Mouse (Mus musculus) heart, adult 18-20 months (tissue): Measurements from ENCODE around the gene Naaladl1. TPM values are rescaled to one million over a fixed set of nuclear protein-coding genes. Genes with fewer than 3 reads are reported as not detected.

Experiments used
- DNase-seq, 2 experiments: peaks; one replicate each; pipeline ENCODE4 v3.0.0; 2021 to 2022; ENCODE audit warnings: mixed read lengths in 1 of 2
- long read RNA-seq, 2 experiments: library from polyadenylated mRNA; stranded (forward); transcript quantifications; one replicate each; pipeline ENCODE4 v2.0.0; 2021
- total RNA-seq, 2 experiments: library from RNA; stranded (reverse); gene quantifications; 2 replicates each; pipeline ENCODE4 v1.2.3; 2021

Naaladl1 gene
- not detected for total RNA-seq
- long read RNA-seq, experiment 1 = 0 reads
- long read RNA-seq, experiment 2 = 0 reads

DNA sequence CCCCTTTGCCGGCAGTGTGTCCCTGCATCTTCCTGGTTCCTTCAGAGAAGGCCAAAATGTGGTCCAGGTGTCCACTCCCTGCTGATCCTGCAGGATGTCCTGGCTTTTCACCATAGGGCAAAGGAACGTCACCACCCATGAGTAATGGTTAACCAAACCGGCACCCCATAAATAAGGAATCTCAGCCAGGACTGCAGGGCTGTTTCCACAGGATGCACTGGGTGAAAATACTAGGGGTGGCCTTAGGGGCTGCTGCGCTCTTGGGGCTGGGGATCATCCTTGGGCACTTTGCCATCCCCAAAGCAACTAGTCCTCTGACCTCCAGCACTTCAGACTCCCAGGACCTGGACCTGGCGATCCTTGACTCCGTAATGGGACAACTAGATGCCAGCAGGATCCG lies at the start of gene Naaladl1:
Gene Naaladl1 (plus strand): TSS at position 197 of the 400 bp plus-strand sequence.
- no peak for DNase-seq

DNA sequence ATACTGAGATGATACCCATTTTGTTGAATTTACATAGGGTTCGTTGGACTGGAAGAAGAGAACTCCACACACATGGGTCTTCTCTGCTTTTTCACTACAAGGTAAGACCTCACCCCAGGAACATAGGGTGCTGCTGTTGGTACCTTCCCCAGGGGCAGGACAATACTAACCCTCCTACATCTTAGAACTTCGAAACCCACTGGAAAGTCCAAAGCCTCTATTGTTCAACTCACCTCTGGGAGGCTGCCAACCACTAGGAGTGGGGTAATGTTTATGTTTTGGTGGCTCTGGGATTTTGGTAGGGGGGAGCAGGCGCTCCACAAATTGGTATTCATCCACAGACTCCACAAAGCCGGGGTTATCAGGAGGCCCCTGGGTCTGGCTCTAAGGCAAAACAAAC lies 48.9 kb upstream of the Naaladl1 start:
- DNase-seq = no peak

DNA sequence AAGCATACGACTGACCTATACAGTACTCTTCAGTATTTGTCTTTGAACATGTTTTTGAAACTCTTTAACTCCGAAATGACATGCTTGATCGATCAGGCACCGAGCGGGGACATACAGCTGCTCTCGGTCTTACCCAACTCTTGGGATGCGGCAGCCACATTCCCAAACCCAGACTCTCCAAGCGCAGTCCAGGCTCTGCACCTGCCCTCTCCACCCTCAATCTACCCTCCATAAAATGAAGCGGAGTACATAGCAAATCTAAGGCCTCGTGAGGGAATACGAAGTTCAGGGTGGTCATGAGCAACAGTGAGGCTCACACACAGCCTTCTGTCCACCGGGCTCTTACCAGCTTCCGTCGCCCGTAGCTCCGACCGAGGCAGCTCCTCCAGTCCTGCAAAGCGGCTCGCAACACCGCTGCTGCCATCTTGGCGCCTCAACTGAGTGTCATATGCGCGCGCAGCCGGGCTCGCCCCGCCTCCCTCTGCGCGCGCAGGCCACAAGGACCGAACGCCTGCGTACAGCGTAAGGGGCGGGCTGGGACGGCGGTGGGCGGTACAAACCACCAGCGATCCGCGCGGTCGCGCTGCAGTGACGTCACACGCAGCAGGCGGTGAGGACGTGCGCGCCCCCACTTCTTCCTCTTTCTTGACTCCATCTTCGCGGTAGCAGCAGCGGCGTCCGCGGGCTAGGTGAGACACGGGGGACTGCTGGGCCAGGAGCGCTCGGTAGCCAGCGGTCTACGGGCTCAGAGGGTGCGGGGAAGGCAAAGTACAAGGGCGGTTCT lies 48.1 kb upstream of the Naaladl1 start, which contains the start of the genes Mrpl49 and Fau:
Gene Mrpl49 (minus strand): TSS at position 473 of the 784 bp plus-strand sequence.
Gene Fau (plus strand): TSS at position 532 of the 784 bp plus-strand sequence.
- DNase-seq = peak; percentile 99

DNA sequence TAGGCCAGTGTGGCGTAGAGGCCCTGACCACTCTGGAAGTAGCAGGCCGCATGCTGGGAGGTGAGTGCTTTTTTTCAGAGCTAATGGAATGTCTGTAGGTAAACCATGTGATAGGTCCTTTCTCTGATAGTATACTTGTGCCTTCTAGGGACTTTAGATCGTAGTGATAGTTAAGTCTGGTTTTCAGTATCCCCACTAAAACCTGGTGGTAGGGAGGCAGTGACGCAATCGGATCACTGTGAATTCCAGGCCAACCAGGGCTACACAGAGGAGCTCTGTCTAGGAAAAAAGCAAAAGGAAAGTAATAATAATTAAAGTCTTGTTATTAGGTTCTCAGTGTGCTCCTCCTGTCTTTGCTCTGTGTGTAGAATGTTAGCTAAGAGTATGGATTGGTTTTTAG lies 47.1 kb upstream of the Naaladl1 start:
- DNase-seq = no peak

DNA sequence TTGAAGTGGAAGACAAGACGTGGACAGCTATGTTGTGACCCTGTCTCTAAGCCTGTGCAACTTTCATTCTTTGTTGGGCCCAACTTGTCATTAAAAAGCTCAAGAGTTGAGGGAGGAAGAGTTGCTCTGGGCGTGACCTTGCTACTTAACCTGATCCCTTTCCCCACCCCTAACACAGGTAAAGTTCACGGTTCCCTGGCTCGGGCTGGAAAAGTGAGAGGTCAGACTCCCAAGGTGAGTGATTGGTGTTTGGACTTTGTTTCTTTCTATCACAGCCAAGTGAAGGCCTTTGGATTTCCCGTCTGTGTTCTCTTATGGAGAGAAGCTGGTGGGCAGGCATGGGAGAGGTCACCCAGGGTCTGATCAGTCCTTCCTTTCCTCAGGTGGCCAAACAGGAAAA lies 46.6 kb upstream of the Naaladl1 start:
- DNase-seq = no peak

DNA sequence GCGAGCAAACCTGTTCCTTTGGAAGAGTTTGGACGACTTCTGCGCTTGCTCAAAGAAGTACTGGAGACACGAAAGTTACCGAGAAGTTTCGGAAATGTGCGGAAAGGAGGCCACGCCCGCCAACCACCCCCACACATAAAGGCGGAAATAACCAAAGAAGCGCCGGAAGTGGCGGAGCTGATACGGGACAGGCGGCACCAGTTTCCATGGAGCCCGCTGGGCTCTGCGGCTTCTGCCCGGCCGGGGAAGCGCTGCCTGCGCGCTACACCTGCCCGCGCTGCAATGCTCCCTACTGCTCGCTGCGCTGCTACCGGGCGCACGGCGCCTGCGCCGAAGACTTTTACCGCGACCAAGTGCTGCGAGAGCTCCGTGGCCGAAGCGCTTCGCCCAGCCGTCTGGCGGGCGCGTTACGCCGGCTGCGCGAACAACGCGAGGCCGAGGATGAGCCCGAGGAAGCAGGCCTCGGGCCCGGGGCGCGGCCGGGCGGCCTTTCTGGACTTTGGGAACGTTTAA lies 44.5 kb upstream of the Naaladl1 start, which contains the start of gene Znhit2:
Gene Znhit2 (plus strand): TSS at position 172 of the 513 bp plus-strand sequence.
- DNase-seq = peak; percentile 97

DNA sequence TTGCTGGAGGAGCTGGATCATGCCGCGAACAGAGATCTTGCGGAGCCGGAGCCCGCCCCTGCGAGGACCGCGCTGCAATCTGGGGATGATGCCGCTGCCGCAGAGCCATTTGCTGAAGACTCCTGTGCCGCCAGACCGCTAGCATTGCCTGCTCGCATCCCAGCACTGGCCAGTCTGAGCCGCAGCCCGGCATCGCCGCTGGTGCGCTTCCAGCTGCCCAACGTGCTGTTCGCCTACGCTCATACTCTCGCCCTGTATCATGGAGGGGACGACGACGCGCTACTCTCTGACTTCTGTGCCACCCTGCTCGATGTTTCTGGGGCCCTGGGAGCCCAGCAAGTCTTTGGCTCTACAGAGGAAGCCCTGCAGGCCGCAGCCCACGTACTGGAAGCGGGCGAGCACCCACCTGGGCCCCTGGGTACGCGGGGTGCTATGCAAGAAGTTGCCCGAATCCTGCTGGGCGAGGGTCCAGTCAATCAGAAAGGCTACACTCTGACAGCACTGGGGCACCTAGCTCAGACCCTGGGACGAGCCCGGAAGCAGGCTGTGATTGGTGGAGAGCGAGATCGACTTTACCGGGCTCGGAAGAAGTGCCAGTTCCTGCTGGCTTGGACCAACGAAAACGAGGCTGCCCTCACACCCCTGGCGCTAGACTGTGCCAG lies 43.8 kb upstream of the Naaladl1 start:
- DNase-seq = no peak

DNA sequence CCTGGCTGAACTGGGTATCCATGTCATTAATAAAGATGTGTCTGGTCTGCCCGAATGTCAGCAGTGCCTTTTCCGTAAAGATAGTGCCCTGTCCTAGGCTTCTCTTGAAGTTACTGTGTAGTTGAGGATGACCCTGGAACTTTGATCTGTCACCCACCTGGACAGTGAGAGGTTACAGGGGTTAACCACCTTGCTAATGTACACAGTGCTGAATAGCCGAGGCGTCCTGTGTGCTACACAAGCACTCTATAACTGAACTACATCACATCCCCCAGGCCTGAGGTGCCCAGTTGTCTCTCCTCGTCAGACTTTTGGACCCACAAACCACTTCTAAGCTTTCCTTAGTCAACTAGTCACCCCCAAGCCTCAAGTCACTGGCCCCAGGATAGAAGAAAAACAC lies 43.2 kb upstream of the Naaladl1 start:
- DNase-seq = no peak

DNA sequence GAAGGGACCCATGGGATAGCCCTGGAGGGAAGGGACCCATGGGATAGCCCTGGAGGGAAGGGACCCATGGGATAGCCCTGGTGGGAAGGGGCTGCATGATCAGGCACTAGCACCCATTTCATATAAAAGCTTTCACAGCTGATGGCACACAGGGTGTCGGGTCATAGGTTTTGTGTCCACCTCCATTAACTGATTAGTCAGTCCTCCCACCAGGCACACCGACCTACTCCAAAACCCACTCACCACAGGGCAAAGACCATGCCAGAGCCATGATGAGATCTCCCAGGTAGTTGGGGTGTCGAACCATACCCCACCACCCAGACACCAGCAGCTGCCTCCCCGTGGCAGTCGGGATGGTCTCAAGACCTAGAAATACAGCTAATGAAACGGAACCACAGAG lies 42.5 kb upstream of the Naaladl1 start:
- DNase-seq = no peak

DNA sequence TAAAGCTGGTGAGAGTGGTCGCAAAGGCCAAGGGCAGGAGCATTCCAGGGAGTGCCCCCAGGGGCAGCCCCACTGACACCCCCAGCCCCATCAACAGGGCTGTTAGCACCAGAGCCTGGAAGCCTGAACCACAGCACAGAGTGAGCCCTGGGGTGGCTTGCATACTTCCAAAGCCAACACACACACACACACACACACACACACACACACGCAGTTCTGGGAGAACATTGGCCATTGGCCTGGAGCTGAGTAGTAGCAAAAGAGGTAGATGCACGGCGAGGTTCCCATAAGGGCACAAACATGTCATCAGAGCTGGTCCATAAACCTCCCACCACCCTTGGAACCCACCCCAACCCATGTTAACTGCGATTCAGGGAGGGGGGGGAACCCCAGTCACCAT lies 39.0 kb upstream of the Naaladl1 start:
- no peak for DNase-seq

DNA sequence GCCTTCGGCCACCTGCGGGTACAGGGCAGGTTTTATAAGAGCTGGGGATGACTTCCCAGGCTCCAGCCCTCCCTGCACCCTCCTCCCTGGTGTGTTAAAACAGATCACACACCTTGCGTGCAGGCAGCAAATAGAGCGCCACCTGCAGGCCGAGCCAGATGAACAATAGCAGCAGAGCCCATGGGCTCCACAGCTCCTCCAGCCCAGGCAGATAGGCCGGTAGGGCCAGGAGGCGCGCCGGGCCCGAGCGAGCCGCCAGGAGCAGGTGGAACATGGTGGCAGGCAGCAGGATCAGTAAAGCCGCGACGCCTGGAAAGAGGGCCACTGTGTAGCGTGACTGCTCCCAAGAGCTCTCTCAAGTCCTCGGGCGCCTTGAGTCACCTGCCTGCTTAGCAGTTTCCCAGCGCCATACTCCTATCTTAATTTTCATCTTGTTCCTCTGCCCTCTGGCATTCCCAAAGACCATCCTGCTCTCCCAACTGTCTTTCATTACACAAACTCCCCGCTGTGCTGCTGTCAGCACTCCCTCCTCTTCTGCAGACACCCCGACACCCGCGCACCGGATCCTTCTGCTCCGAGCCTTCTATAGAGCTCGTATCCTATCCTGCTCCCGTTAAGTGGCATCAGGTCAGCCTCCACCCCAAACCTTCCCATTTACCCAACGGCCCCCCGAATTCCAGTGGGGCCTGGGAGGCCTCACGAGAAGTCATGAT lies 38.4 kb upstream of the Naaladl1 start:
- peak; percentile 70 to 80 for DNase-seq

DNA sequence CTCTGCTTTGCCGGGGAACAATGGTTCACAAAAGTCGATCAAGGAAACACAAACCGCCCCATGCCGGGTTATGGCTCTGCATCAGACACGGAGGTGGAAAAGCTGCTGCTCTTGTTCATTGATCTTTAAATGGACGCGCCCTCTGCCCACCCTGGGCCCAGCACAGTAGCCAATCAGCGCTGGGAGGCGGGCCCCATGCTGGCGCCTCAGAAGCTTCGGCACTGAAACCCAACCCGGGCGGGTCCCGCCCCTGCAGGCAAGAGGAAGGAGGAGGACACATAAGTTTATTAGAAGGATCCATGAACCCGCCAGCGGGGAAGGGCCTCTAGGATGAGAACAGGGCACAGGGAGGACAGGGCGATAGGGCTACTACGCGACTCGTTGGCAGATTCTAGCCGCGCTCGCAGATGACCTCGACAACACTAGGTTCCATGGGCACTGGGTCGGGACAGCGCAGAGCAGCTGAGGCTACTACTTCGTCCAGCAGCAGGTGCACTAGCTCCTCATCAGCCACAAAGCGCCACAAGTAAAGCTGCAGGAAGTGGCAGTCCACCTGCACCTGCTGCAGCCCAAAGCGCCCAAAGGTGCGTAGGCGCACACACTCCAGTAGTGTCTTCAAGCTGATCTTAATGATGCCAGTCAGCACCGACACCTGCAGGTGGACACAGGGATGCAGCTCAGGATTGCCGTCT lies 37.7 kb upstream of the Naaladl1 start, which contains the start of gene Tm7sf2:
Gene Tm7sf2 (minus strand): TSS at position 650 of the 692 bp plus-strand sequence.
- peak; percentile 91 to 94 for DNase-seq

DNA sequence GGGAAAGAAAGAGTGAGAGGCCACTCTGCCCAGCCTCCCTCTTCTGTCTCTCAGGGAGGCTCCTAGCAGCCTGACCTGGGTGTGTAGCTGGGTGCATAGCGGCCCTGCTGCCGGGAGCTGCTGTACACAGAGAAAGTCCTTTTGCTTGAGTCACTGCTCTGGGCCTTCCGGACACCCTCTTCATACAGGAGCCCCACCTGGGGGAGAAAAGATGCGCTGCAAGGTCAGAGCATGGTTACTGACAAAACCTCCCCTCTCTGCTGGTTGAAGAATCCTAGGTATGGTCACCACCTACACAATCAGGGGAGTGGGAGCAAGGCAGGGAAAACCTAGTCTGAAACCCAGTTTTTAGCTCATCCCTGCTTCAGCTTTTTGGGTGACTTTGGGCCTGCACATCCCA lies 36.6 kb upstream of the Naaladl1 start:
- DNase-seq = no peak

DNA sequence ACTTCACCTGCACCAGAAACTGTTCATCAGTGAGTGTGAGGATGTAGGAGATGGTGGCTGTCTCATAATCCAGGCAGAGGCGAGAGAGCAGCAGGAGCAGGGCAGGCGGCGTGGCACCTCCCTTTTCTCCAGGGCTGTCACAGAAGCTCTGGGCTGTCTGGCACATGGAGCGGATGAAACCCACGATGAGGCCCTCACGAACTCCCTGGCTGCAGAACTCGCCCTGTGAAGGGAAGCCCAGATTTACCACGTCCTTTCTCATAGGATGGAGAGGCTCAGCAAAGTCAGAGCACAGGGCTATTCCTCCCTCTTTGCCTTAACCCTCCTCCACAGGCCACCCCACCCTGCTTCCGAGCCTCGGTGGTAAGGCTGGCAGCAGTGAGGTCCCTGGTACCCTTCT lies 35.7 kb upstream of the Naaladl1 start:
- DNase-seq = no peak

DNA sequence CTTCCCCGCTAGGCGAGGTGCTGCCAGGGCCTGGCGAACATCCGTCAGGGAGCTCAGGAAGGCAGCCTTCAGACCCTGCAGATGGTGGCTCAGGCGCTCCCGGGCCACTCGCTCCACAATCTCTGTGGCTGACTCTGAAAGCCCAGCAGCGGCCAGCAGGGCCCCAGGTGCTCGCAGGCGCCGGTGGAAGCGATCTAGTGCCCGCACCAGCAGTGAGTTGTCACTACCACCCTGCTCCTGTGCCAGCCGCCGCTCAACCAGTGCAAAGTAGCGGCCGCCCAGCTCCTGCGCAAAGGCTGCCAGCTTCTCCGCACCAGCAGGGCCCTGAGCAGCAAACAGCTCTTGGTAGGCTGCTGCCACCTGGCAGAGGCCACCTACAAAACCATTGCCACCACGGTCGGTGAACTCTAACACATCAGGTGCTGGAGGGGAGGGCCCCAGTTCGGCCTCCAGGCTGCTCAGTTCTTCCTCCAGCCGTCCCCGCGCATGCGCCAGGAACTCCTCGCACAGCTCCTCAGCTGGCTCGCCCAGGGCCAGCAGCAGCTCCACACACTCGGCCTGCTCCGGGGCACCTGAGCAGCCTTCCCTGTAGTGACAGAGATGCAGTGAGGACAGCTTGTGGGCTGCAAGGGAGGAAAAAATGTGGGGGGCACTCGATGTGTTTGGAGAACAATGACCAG lies 34.9 kb upstream of the Naaladl1 start:
- no peak for DNase-seq

DNA sequence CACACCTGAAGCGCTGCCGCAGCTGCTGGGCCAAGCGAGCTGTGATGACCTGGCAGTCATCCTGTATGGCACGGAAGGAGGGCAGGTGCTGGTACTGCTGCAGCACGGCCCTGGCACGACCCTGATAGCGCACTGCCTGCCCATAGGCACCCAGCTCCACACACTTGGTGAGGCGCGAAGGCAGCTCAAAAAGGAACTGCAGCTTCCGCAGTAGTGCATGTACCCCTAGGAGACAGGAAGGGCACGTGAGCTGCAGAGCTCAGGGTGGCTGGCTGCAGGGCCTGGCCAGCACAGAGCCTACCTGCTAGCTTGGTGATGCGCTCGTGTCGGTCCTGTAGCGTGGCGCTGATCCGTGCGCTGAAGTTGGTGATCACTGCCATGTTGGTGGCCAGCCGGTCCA lies 34.3 kb upstream of the Naaladl1 start:
- DNase-seq = no peak

DNA sequence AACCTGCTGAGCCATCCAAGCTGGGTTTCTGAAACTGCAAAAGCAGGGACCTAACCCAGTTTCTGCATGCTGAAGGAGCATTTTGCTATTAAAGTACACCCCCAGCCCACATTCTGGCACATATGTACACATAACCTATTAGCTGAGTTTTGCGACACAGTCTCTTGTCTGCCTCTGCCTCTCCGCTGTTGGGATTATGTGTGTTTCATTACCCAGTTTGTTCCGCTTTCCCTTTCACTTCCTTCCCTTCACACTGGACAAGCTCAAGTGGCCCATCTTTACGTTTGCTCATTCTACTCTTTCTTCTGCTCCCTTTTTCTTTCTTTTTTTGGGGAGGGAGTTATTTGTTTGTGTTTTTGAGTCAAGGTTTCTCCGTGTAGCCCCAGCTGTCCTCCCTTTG lies 31.7 kb upstream of the Naaladl1 start:
- no peak for DNase-seq

DNA sequence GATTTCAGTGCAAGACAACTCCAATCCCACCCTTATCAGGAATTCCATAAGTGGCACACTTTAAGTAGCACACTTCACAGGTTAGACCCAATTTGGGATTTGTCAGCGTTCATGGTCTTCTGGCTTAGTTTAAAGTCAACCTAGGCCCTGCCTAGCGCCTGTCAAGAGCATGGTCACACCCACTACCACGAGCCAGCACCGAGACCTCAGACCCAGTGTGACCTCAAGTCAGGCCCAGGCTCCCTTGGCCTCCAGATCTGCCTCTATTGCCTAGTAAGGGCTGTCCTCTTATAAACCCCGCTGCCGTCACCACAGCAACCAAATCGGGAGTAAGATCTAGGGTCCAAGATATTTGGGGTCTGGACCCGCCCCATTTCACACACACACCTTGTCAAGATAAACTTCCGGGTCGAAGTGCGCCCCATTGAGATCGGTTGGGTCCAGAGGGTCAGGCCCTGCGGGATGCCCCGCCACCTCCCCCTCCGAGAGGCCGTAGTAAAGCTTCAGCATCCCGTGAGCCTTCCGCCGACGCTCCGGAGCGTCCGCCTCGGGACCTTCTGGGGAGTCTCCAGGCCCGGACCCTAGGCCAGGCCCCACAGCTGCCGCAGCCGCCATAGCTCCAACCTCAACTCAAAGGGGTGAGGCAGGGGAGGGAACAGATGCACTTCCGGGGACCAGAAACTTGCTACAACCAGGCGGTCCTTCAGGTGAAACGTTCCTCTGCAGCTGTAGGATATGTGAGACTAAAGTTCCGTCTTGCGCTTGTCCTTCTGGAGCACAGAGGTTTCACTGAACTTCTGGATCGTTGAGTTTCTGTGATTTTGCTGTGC lies 28.8 kb upstream of the Naaladl1 start, which contains the start of gene Vps51:
Gene Vps51 (minus strand): TSS at position 668 of the 830 bp plus-strand sequence.
- peak; percentile 90 to 92 for DNase-seq

DNA sequence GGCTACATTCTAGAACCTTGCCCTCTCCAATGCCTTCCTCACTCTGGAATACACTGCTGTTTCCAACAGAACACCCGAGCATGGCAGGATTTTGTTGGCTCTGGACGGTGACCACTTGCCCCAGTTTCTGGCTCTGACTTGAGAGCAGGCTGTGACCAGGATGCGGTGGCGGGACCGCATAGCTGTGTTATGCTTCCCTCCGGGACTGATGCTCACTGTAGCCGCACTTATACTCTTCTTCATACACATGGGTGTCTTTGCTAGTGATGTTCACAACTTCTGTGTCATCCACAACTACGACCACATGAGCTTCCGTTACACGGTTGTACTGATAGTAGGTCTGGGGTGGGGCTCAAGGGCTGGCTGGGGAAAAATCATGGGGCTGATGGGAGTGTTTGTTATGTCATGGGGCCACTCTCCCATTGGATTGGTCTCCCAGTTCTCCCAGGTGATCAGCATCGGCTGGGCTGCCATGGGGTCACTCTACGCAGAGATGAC lies 25.6 kb upstream of the Naaladl1 start, which contains the start of gene Tmem262:
Gene Tmem262 (plus strand): TSS at position 51 of the 498 bp plus-strand sequence.
- no peak for DNase-seq

DNA sequence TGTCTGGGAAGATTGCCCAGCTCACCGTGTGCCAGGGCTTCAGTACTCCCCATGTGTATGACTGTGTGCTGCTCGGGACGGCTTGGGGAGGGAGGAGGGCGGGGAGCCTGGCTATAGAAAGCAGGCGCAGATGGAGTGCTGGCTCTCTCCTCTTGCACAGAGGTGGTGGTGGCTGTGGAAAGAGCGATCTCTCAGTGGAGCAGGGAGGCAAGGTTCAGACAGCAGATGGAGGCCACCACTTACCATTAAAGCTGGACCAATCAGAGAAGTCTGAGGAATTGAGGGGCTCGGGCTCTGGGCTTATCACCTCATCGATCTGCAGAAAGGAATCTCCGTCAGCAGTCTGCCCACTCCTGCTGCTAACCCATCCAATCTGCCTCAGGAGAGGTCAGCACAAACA lies 23.4 kb upstream of the Naaladl1 start, which contains the start of gene Gm28374:
Gene Gm28374 (minus strand): TSS at position 101 of the 400 bp plus-strand sequence.
- no peak for DNase-seq
